Mouse (Mus musculus) megakaryocyte, adult 5-6 weeks (primary cell): ENCODE results near the gene Flrt3. TPM values are rescaled to one million over a fixed set of nuclear protein-coding genes. Genes with fewer than 3 reads are reported as not detected.

Source experiments
- ATAC-seq: 2 replicates; pipeline ENCODE4 v1.8.0; 2016; ENCODE audit warnings: mild to moderate bottlenecking, inconsistent platforms; ENCODE audit not compliant: poor library complexity, severe bottlenecking
- total RNA-seq, 2 experiments: library from RNA; stranded (forward) in 1 of 2; stranded (reverse) in 1 of 2; fragments of 153-499, 151-499 nt in 1 of 2; fragments of 221-1000, 200-1000 nt in 1 of 2; gene quantifications; 2 replicates each; pipeline versions ENCODE4 v1.2.3 to v1.2.4; 2015 to 2017

The Flrt3 gene
- total RNA-seq (2015) = not detected in 2 replicates
- not detected in 2 replicates for total RNA-seq (2017)

DNA sequence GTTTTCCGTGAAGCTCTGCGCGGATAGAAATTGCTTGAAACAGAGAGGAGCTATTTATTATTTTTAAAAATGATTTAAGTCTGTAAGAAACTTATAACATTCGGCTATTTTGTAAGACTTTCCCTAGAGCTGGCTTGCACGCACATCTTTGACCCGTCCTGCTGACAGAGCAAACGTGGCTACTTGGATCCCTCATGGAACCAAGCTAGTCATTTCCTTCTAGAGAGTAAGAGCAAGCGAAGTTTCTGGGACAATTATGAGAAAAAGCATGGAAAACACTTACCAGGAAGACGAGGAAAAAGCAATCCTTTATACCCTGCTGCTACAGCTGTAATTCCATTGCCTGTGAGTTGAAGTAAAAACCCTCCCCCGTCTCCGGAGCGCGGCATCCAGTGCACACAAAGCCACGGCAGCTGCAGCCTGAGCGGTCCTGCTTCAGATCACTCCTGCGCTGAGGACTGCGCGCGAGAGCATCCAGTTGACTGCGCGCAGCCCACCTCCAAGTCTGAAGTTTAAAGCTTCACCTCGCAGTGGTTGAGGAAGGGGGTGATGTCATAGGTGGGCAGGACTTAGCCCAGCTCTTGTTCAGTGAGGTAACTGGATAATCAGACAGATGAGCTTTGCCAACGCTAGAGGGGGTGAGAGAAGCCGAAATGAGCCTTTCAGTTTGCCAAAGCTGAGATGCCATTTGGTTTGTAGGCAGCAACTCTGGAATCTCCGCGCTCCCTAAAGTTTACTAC is at the start of gene Flrt3:
Flrt3 (minus strand) TSS at position 507 of the 740 bp plus-strand sequence.
- peak; percentile 85 for ATAC-seq

DNA sequence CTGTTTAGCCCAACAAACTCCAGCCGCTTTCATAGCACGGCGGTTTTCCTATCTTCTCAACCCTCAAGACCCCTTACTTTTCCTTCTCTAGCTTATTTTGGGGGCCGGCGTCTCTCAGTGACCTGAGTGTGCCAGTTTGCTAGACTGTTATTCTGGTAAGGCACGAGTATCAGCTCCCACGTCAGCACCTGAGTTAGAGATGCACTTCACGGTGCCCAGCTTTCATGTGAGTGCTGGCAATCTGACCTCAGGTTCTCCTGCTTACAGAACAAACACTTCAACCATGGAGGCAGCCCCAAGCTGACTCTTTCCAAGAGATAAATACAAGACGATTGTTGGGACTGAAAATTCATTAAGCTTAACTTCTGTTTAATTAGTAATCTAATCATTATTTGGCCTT is 46.1 kb upstream of the Flrt3 start:
- no peak for ATAC-seq

- ATAC-seq = no peak
Observed at GRCm38 (mm10) chr2:140715822-140716221, 44.6 kb upstream of the Flrt3 start.

- no peak for ATAC-seq
Observed at GRCm38 (mm10) chr2:140707550-140707949, 36.3 kb upstream of the Flrt3 start.

DNA sequence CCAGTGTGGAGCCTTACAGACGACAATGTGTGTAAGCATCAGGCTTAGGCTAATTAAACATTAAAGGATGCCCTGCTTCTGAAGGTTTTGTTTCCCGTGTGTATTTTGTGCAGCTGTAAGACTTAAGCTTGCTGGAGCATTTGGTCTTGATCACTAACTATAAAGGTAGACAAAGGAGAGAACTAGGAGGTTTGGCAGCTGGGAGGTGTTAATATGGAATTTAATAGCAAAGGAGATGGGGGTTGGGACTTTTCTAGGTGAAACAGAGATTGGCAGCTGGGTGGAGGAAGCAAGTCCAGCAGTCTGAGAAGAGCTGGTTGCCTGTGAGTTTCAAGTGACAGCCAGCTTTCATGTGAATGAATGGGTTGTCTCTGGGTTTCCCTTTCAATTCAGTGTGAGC is 34.0 kb upstream of the Flrt3 start:
- no peak for ATAC-seq

GRCm38 (mm10) chr2:140704146-140704545 is 32.9 kb upstream of the Flrt3 start:
- ATAC-seq = no peak

- no peak for ATAC-seq
Observed at GRCm38 (mm10) chr2:140703377-140703776, 32.1 kb upstream of the Flrt3 start.

- ATAC-seq = no peak
Observed at GRCm38 (mm10) chr2:140698585-140698984, 27.3 kb upstream of the Flrt3 start.

GRCm38 (mm10) chr2:140693845-140694244 is 22.6 kb upstream of the Flrt3 start:
- no peak for ATAC-seq

- no peak for ATAC-seq
Observed at GRCm38 (mm10) chr2:140692461-140692860, 21.2 kb upstream of the Flrt3 start.

DNA sequence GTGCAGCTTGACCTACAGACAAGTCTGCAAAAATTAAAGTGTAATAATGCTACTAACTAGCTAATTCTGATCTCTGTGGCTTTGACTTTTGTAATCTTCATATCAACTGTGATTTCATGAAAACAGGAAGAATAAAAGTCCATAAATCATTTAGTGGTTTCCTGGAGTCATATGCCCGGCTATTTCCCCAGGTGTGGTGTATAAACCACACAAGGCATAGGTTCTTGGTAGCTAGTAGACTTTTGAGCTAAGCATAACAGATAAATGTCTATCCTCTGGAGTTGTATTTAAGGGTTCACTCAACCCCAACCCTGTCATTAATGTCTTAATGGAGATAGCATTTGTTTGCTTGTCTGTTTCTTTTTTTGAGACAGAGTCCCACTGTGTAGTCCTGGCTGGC is 20.1 kb upstream of the Flrt3 start:
- ATAC-seq = no peak

GRCm38 (mm10) chr2:140690906-140691305 is 19.6 kb upstream of the Flrt3 start:
- no peak for ATAC-seq

DNA sequence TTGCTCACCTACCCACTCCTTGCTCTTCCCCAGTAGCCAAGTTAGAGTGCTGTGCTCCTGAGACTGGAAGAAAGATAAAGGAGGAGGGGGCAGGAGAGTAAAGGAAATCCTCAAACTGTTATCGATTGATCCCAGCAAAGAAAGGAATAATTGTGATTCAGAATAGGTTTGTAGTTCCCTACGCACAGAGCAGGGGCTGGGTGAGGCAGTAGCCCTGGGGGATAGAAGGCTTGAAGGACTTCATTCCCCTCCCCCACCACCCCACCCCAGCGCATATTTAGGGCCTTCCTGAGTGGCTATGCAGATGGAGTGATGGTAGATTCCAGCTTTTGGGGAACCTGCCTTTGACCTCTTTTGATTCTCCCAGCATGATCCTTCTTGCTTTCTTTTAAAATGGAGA is 5.5 kb upstream of the Flrt3 start:
- ATAC-seq = no peak

DNA sequence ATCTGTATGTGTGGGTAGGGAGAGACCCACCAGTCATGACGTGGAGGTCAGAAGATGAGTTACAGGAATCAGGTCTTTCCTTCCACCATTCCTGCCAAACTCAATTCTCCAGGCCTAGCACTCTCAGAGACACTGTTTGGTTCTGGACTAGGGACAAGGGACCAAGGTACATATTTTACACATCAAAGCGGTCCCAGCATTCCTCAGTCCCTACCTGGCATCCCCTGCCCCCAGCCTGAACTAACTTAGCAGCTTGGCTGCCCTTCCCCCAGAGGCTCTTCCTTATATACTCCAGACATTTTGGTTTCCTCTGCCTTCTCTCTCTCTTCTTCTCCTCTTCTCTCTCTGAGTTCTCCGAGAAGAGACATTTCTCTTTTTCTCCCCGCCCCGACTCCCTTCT is 2.2 kb upstream of the Flrt3 start:
- ATAC-seq = no peak

DNA sequence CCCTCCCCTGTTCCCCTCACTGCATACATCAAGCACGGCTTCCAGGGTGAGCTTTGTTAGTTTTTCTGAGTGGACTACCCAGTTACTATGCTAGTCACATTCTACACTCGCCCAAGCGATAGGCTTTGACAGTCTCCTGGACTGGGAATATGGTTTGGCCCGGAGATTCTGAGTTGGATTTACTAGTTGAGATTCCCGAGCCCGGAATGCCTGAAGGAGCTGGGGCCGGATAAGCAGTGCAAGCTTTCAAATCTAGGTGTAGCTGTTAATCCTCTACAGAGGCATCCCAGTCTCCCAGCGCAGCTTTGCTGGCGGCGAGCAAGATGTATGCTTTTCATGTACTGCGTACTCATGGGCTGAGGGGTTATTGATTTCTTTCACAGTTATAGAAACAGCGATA is 812 bp downstream of the Flrt3 start:
- ATAC-seq = no peak

GRCm38 (mm10) chr2:140669786-140670185 is 1.5 kb downstream of the Flrt3 start:
- no peak for ATAC-seq

DNA sequence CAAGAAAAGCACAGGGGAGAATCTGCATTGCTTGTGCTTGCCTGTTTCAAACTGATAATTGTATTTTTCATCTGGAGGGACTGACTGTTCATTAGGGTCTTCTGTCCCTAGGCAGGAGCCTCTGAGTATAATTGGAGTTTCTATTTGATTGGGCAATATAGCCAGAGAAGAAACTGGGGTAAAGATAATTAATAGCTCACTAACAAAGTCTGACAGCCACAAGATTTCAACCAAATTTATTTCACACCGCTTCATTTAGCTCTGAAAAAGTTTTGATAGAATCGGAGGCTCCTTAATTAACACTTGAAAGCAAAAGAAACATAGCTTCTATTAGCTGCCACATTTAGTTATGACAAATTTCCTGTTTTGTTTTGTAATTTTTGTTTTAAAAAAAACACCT is 2.2 kb downstream of the Flrt3 start:
- ATAC-seq = no peak

DNA sequence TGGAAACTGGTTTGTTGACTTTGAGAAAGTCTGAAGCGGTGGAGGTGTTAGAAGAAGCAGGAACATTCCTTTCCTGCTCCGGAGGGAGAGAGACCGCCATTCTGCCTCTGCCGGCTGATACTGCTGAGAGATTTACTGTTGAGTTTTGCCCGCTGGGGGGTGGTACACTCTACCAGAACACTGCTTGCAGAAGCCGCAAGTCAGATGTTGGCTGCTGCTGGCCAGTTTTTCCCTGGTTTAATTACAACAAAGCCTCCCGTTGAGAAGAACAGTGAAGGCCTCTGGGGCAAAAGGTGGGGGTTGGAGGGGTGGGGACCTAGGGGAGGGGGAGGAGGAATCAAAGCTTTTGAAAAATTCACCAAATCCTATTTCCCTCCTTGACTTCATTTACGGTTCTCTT is 3.0 kb downstream of the Flrt3 start:
- 0 out of 2 replicates have a peak, but pooled peaks have one; percentile 20 for ATAC-seq

- no peak for ATAC-seq
Observed at GRCm38 (mm10) chr2:140667261-140668047, 3.8 kb downstream of the Flrt3 start.

DNA sequence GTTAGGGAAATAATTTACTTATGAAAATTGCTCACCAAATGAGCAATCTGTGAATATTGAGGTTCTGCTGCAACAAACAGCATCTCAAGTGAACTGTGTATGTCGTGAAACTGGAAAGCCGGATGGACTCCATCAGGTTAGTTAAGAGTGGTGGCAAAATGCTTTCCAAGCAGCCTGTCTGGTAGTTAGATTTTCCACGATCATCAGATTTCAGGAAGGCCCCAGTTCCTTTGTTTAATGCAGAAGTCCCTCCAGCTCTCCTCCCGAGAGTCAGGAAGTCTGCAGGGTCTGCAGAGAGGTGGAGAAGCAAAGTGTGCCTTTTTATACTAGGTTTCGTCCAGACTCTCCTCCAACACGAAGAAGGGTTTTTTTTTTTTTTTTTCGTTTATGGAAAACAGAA is 4.4 kb downstream of the Flrt3 start:
- no peak for ATAC-seq

GRCm38 (mm10) chr2:140664381-140664780 is 6.9 kb downstream of the Flrt3 start:
- ATAC-seq = no peak

- no peak for ATAC-seq
Observed at GRCm38 (mm10) chr2:140662673-140663072, 8.6 kb downstream of the Flrt3 start.
